ENCODE assay signal across 20 mouse cellular contexts in genomic region chr15:78849485-78849884, GRCm38 (mm10). TPM values are rescaled to one million over a fixed set of nuclear protein-coding genes. Genes with fewer than 3 reads are reported as not detected.
DNase-seq lines count a peak whose midpoint lies in the region; ATAC-seq and TF ChIP-seq lines count a peak whose summit lies in the region.
"Had no signal": no experiment of that assay in that cellular context is flagged by ENCODE, and none has a peak within 500 bp of the region (broad histone marks: within the 10 kb centered on the region; RNA-seq: fewer than 3 reads in every experiment).

No protein-coding gene starts in this region.

- H3K4me1 ChIP-seq in forebrain, embryonic 10.5 days, result peaks cover 51% of the 10 kb centered on the region
- H3K4me1 ChIP-seq in forebrain, postnatal 0 days (ENCODE audit: insufficient read depth), result no peaks in the 10 kb centered on the region
- H3K4me1 ChIP-seq in kidney, embryonic 16.5 days (ENCODE audit: insufficient read depth, low read length), result peaks cover 40% of the 10 kb centered on the region
- peaks cover 50% of the 10 kb centered on the region for H3K4me1 ChIP-seq in embryonic facial prominence, embryonic 10.5 days
- peaks cover 44% of the 10 kb centered on the region for H3K4me1 ChIP-seq in stomach, embryonic 15.5 days
- peaks cover 60% of the 10 kb centered on the region for H3K4me1 ChIP-seq in liver, embryonic 12.5 days

- no peak for TF ChIP-seq CTCF in forebrain, postnatal 0 days (IDR thresholded peaks at IDR 0.05; ENCODE audit: low read depth)

- ATAC-seq in forebrain, postnatal 0 days, result no peak
- no peak for ATAC-seq in kidney, embryonic 16.5 days (ENCODE audit: low FRiP score, low TSS enrichment)
- no peak for ATAC-seq in stomach, embryonic 15.5 days (ENCODE audit: insufficient read depth, low FRiP score, low read depth)
- no peak for ATAC-seq in liver, embryonic 12.5 days
- ATAC-seq: forebrain, embryonic 13.5 days had no signal

- H3K4me3 ChIP-seq in forebrain, embryonic 10.5 days, result no peak overlapping the region
- H3K4me3 ChIP-seq in forebrain, postnatal 0 days (ENCODE audit: low read depth, low read length), result no peak overlapping the region
- no peak overlapping the region for H3K4me3 ChIP-seq in kidney, embryonic 16.5 days (ENCODE audit: low read length)
- H3K4me3 ChIP-seq in embryonic facial prominence, embryonic 10.5 days, result 0 out of 2 replicates have a peak overlapping the region, but pooled peaks have one; percentile 8
- H3K4me3 ChIP-seq in stomach, embryonic 15.5 days (replicated peaks), result no peak overlapping the region
- no peak overlapping the region for H3K4me3 ChIP-seq in liver, embryonic 12.5 days
- H3K4me3 ChIP-seq: forebrain, embryonic 13.5 days; heart, embryonic 15.5 days; hindbrain, embryonic 13.5 days; liver, embryonic 13.5 days had no signal

- DNase-seq in forebrain, embryonic 10.5 days (ENCODE audit: extremely low spot score, low spot score), result no peak
- no peak for DNase-seq in forebrain, postnatal 0 days
- no peak for DNase-seq in kidney, adult 11 months
- DNase-seq in embryonic facial prominence, embryonic 10.5 days (ENCODE audit: low spot score), result no peak
- DNase-seq in left cerebral cortex, adult 9 months (ENCODE audit: low spot score in 2 of 2), result no peak
- DNase-seq: adrenal gland, adult 8-10 months; cerebellum, adult 11-12 months; gastrocnemius, postnatal 36 days; liver, embryonic 13.5 days; lung, postnatal 14 days; thymus, postnatal 14 days had no signal

- no peak overlapping the region for H3K4me2 ChIP-seq in forebrain, postnatal 0 days (ENCODE audit: low read depth)
- H3K4me2 ChIP-seq in kidney, embryonic 16.5 days (replicated peaks; ENCODE audit: low read depth, low read length), result no peak overlapping the region
- no peak overlapping the region for H3K4me2 ChIP-seq in stomach, embryonic 15.5 days
- no peak overlapping the region for H3K4me2 ChIP-seq in liver, embryonic 12.5 days
- H3K4me2 ChIP-seq: forebrain, embryonic 13.5 days; heart, embryonic 15.5 days; hindbrain, embryonic 13.5 days; liver, embryonic 13.5 days had no signal

- H3K27ac ChIP-seq in forebrain, embryonic 10.5 days, result peak overlapping the region; percentile 22; the same call in 1 of the 2 replicates
- no peak overlapping the region for H3K27ac ChIP-seq in forebrain, postnatal 0 days (ENCODE audit: low read depth, low read length)
- H3K27ac ChIP-seq in kidney, embryonic 16.5 days (ENCODE audit: low read length), result peak overlapping the region; percentile 78
- 0 out of 2 replicates have a peak overlapping the region, but pooled peaks have one; percentile 10 for H3K27ac ChIP-seq in embryonic facial prominence, embryonic 10.5 days (replicated peaks)
- peak overlapping the region; percentile 91 for H3K27ac ChIP-seq in stomach, embryonic 15.5 days
- no peak overlapping the region for H3K27ac ChIP-seq in liver, embryonic 12.5 days
- H3K27ac ChIP-seq: forebrain, embryonic 13.5 days; heart, embryonic 15.5 days; hindbrain, embryonic 13.5 days; liver, embryonic 13.5 days had no signal

- H3K9me3 ChIP-seq in forebrain, embryonic 10.5 days, result no peaks in the 10 kb centered on the region
- no peaks in the 10 kb centered on the region for H3K9me3 ChIP-seq in forebrain, postnatal 0 days (ENCODE audit: low read length)
- no peaks in the 10 kb centered on the region for H3K9me3 ChIP-seq in kidney, embryonic 16.5 days (ENCODE audit: low read length)
- H3K9me3 ChIP-seq in embryonic facial prominence, embryonic 10.5 days, result no peaks in the 10 kb centered on the region
- no peaks in the 10 kb centered on the region for H3K9me3 ChIP-seq in stomach, embryonic 15.5 days
- H3K9me3 ChIP-seq in liver, embryonic 12.5 days (replicated peaks), result no peaks in the 10 kb centered on the region
- H3K9me3 ChIP-seq: forebrain, embryonic 13.5 days; heart, embryonic 15.5 days; hindbrain, embryonic 13.5 days; liver, embryonic 13.5 days had no signal

- no peak overlapping the region for H3K9ac ChIP-seq in forebrain, postnatal 0 days
- H3K9ac ChIP-seq in kidney, embryonic 16.5 days (replicated peaks; ENCODE audit: low read length), result 0 out of 2 replicates have a peak overlapping the region, but pooled peaks have one; percentile 36
- H3K9ac ChIP-seq in stomach, embryonic 15.5 days, result no peak overlapping the region
- H3K9ac ChIP-seq in liver, embryonic 12.5 days, result no peak overlapping the region
- H3K9ac ChIP-seq: forebrain, embryonic 13.5 days; heart, embryonic 15.5 days; hindbrain, embryonic 13.5 days; liver, embryonic 13.5 days had no signal

- WGBS in forebrain, embryonic 10.5 days, result 88% methylated on average over 12 of the region's 12 CpGs
- WGBS in forebrain, postnatal 0 days, result 87% methylated on average over 12 of the region's 12 CpGs
- WGBS in kidney, embryonic 16.5 days, result 91% methylated on average over 12 of the region's 12 CpGs
- WGBS in embryonic facial prominence, embryonic 10.5 days, result 86% methylated on average over 12 of the region's 12 CpGs
- WGBS in stomach, embryonic 15.5 days, result 73% methylated on average over 12 of the region's 12 CpGs
- WGBS in liver, embryonic 12.5 days (ENCODE audit: insufficient replicate concordance), result 84% methylated on average over 12 of the region's 12 CpGs

- no peaks in the 10 kb centered on the region for H3K36me3 ChIP-seq in forebrain, embryonic 10.5 days (replicated peaks)
- H3K36me3 ChIP-seq in forebrain, postnatal 0 days (ENCODE audit: insufficient read depth), result no peaks in the 10 kb centered on the region
- peaks cover 9% of the 10 kb centered on the region for H3K36me3 ChIP-seq in kidney, embryonic 16.5 days (ENCODE audit: insufficient read depth, low read length)
- peaks cover 18% of the 10 kb centered on the region for H3K36me3 ChIP-seq in embryonic facial prominence, embryonic 10.5 days (replicated peaks)
- H3K36me3 ChIP-seq in stomach, embryonic 15.5 days, result no peaks in the 10 kb centered on the region
- H3K36me3 ChIP-seq in liver, embryonic 12.5 days, result peaks cover 17% of the 10 kb centered on the region
- H3K36me3 ChIP-seq: hindbrain, embryonic 13.5 days had no signal

- H3K27me3 ChIP-seq in forebrain, embryonic 10.5 days (ENCODE audit: poor library complexity, severe bottlenecking), result peaks cover 60% of the 10 kb centered on the region
- no peaks in the 10 kb centered on the region; the same call in 1 of the 2 replicates for H3K27me3 ChIP-seq in forebrain, postnatal 0 days (ENCODE audit: insufficient read depth, low read length)
- no peaks in the 10 kb centered on the region for H3K27me3 ChIP-seq in kidney, embryonic 16.5 days (ENCODE audit: insufficient read depth, low read length)
- H3K27me3 ChIP-seq in embryonic facial prominence, embryonic 10.5 days (replicated peaks; ENCODE audit: low read depth, poor library complexity, severe bottlenecking), result peaks cover 6% of the 10 kb centered on the region
- H3K27me3 ChIP-seq in stomach, embryonic 15.5 days (replicated peaks), result no peaks in the 10 kb centered on the region
- peaks cover 57% of the 10 kb centered on the region for H3K27me3 ChIP-seq in liver, embryonic 12.5 days (replicated peaks)
- H3K27me3 ChIP-seq: heart, embryonic 15.5 days had no signal

RNA-seq across cellular contexts. Expression of gene Lgals2, which starts 5.8 kb away (rescaled TPM):
- polyA plus RNA-seq in forebrain, embryonic 10.5 days (2016; fragmentation: Nextera tagmentation; extraction: Ambion mirVana), result not detected in 2 replicates
- not detected in 2 replicates for total RNA-seq in forebrain, postnatal 0 days (2014; rRNA removed)
- polyA plus RNA-seq in forebrain, postnatal 0 days (2015; fragmentation: Nextera tagmentation; extraction: Ambion mirVana), result 0.52 TPM in 1 of 2 replicates, not detected in the other
- 0.54 and 0.77 TPM in 2 replicates for polyA plus RNA-seq in kidney, embryonic 16.5 days (2015; fragmentation: Nextera tagmentation; extraction: Ambion mirVana)
- not detected in 2 replicates for polyA plus RNA-seq in embryonic facial prominence, embryonic 10.5 days (2016; fragmentation: Nextera tagmentation; extraction: Ambion mirVana)
- polyA plus RNA-seq in stomach, embryonic 15.5 days (2015; fragmentation: Nextera tagmentation; extraction: Ambion mirVana), result 210 and 299 TPM in 2 replicates
- polyA plus RNA-seq in liver, embryonic 12.5 days (2016; fragmentation: Nextera tagmentation; extraction: Ambion mirVana), result 7.0 and 9.5 TPM in 2 replicates
- total RNA-seq: adrenal gland, adult 8-10 months; gastrocnemius, postnatal 36 days; layer of hippocampus, postnatal 36 days; neutrophil, adult 5-6 weeks had no signal
- polyA plus RNA-seq: forebrain, embryonic 13.5 days; hindbrain, embryonic 13.5 days; limb, embryonic 11.5 days had no signal

RNA-seq across cellular contexts. Expression of gene Cdc42ep1, which starts 7.1 kb away (rescaled TPM):
- polyA plus RNA-seq in forebrain, embryonic 10.5 days (2016; fragmentation: Nextera tagmentation; extraction: Ambion mirVana), result 12.6 and 12.7 TPM in 2 replicates
- 8.3 and 8.6 TPM in 2 replicates for total RNA-seq in forebrain, postnatal 0 days (2014; rRNA removed)
- polyA plus RNA-seq in forebrain, postnatal 0 days (2015; fragmentation: Nextera tagmentation; extraction: Ambion mirVana), result 10.6 and 13.5 TPM in 2 replicates
- polyA plus RNA-seq in kidney, embryonic 16.5 days (2015; fragmentation: Nextera tagmentation; extraction: Ambion mirVana), result 58.5 and 59.7 TPM in 2 replicates
- polyA plus RNA-seq in embryonic facial prominence, embryonic 10.5 days (2016; fragmentation: Nextera tagmentation; extraction: Ambion mirVana), result 19.9 and 20.8 TPM in 2 replicates
- polyA plus RNA-seq in stomach, embryonic 15.5 days (2015; fragmentation: Nextera tagmentation; extraction: Ambion mirVana), result 54.1 and 62.1 TPM in 2 replicates
- polyA plus RNA-seq in liver, embryonic 12.5 days (2016; fragmentation: Nextera tagmentation; extraction: Ambion mirVana), result 17.6 and 18.1 TPM in 2 replicates
- total RNA-seq: neutrophil, adult 5-6 weeks had no signal

RNA-seq across cellular contexts. Expression of gene Gga1, which starts 27.5 kb away (rescaled TPM):
- polyA plus RNA-seq in forebrain, embryonic 10.5 days (2016; fragmentation: Nextera tagmentation; extraction: Ambion mirVana), result 46.8 and 52.6 TPM in 2 replicates
- total RNA-seq in forebrain, postnatal 0 days (2014; rRNA removed), result 37.0 and 42.9 TPM in 2 replicates
- 54.8 and 55.7 TPM in 2 replicates for polyA plus RNA-seq in forebrain, postnatal 0 days (2015; fragmentation: Nextera tagmentation; extraction: Ambion mirVana)
- 54.7 and 61.9 TPM in 2 replicates for polyA plus RNA-seq in kidney, embryonic 16.5 days (2015; fragmentation: Nextera tagmentation; extraction: Ambion mirVana)
- polyA plus RNA-seq in embryonic facial prominence, embryonic 10.5 days (2016; fragmentation: Nextera tagmentation; extraction: Ambion mirVana), result 52.0 and 53.5 TPM in 2 replicates
- 47.1 TPM in 2 replicates for polyA plus RNA-seq in stomach, embryonic 15.5 days (2015; fragmentation: Nextera tagmentation; extraction: Ambion mirVana)
- 32.2 and 33.5 TPM in 2 replicates for polyA plus RNA-seq in liver, embryonic 12.5 days (2016; fragmentation: Nextera tagmentation; extraction: Ambion mirVana)

RNA-seq across cellular contexts. Expression of gene Card10, which starts 46.6 kb away (rescaled TPM):
- 2.4 and 2.6 TPM in 2 replicates for polyA plus RNA-seq in forebrain, embryonic 10.5 days (2016; fragmentation: Nextera tagmentation; extraction: Ambion mirVana)
- total RNA-seq in forebrain, postnatal 0 days (2014; rRNA removed), result 0.57 and 0.77 TPM in 2 replicates
- 1.2 and 1.7 TPM in 2 replicates for polyA plus RNA-seq in forebrain, postnatal 0 days (2015; fragmentation: Nextera tagmentation; extraction: Ambion mirVana)
- polyA plus RNA-seq in kidney, embryonic 16.5 days (2015; fragmentation: Nextera tagmentation; extraction: Ambion mirVana), result 9.9 and 10.6 TPM in 2 replicates
- polyA plus RNA-seq in embryonic facial prominence, embryonic 10.5 days (2016; fragmentation: Nextera tagmentation; extraction: Ambion mirVana), result 3.3 and 4.3 TPM in 2 replicates
- polyA plus RNA-seq in stomach, embryonic 15.5 days (2015; fragmentation: Nextera tagmentation; extraction: Ambion mirVana), result 6.6 and 7.6 TPM in 2 replicates
- 2.3 and 2.5 TPM in 2 replicates for polyA plus RNA-seq in liver, embryonic 12.5 days (2016; fragmentation: Nextera tagmentation; extraction: Ambion mirVana)

RNA-seq across cellular contexts. Expression of gene Gm49510, which starts 50.0 kb away (rescaled TPM):
- 0.23 and 0.35 TPM in 2 replicates for polyA plus RNA-seq in forebrain, embryonic 10.5 days (2016; fragmentation: Nextera tagmentation; extraction: Ambion mirVana)
- total RNA-seq in forebrain, postnatal 0 days (2014; rRNA removed), result not detected in 2 replicates
- not detected in 2 replicates for polyA plus RNA-seq in forebrain, postnatal 0 days (2015; fragmentation: Nextera tagmentation; extraction: Ambion mirVana)
- polyA plus RNA-seq in kidney, embryonic 16.5 days (2015; fragmentation: Nextera tagmentation; extraction: Ambion mirVana), result 0.37 and 0.70 TPM in 2 replicates
- 0.34 and 0.74 TPM in 2 replicates for polyA plus RNA-seq in embryonic facial prominence, embryonic 10.5 days (2016; fragmentation: Nextera tagmentation; extraction: Ambion mirVana)
- 0.42 and 0.52 TPM in 2 replicates for polyA plus RNA-seq in stomach, embryonic 15.5 days (2015; fragmentation: Nextera tagmentation; extraction: Ambion mirVana)
- 0.17 and 0.43 TPM in 2 replicates for polyA plus RNA-seq in liver, embryonic 12.5 days (2016; fragmentation: Nextera tagmentation; extraction: Ambion mirVana)
- total RNA-seq: gastrocnemius, postnatal 36 days had no signal
- polyA plus RNA-seq: heart, embryonic 15.5 days; hindbrain, embryonic 13.5 days had no signal

Comparison
In these comparisons a context has a peak if more than half of its experiments do, and no peak if none do; other contexts are left out.
1. H3K27ac ChIP-seq: peak in forebrain, embryonic 10.5 days (single experiment), kidney, embryonic 16.5 days (single experiment), embryonic facial prominence, embryonic 10.5 days (single experiment) and stomach, embryonic 15.5 days (single experiment); none in forebrain, postnatal 0 days (single experiment) and liver, embryonic 12.5 days (single experiment).
2. RNA of gene Lgals2, which starts 5.8 kb away (polyA plus RNA-seq): 210 to 299 TPM in stomach, embryonic 15.5 days; 7.0 to 9.5 TPM in liver, embryonic 12.5 days, 0.54 to 0.77 TPM in kidney, embryonic 16.5 days, 0.52 TPM in forebrain, postnatal 0 days, not detected in embryonic facial prominence, embryonic 10.5 days and not detected in forebrain, embryonic 10.5 days; every median in the first group is over 10 times any median in the second.